Mouse (Mus musculus) intestine, postnatal 0 days (tissue): ENCODE data around the gene 1700015F17Rik. TPM values are rescaled to one million over a fixed set of nuclear protein-coding genes. Genes with fewer than 3 reads are reported as not detected.

Experiments used
- ATAC-seq: fragments of 200-750 bp; cut with Nextera tagmentation; 2 replicates; pipeline ENCODE4 v1.8.0; 2017; ENCODE audit warnings: mild to moderate bottlenecking, moderate TSS enrichment, moderate library complexity
- H3K27ac ChIP-seq: fragments of 300-500 bp; sonication (generic); 2 replicates; pipeline ENCODE4 v1.5.1; 2014; ENCODE audit warnings: mild to moderate bottlenecking, low read depth, low read length, moderate library complexity
- H3K27me3 ChIP-seq: fragments of 300-500 bp; sonication (generic); replicated peaks from 2 replicates; pipeline ENCODE4 v1.6.1; 2014; ENCODE audit warnings: low read length, mixed read lengths; ENCODE audit not compliant: control insufficient read depth, insufficient read depth
- H3K36me3 ChIP-seq: fragments of 300-500 bp; sonication (generic); 2 replicates; pipeline ENCODE4 v1.6.1; 2014; ENCODE audit warnings: mild to moderate bottlenecking, moderate library complexity; ENCODE audit not compliant: control insufficient read depth, insufficient read depth
- H3K4me1 ChIP-seq: fragments of 300-500 bp; sonication (generic); replicated peaks from 2 replicates; pipeline ENCODE4 v1.6.1; 2014; ENCODE audit warnings: antibody characterized with exemption, low read length, mixed read lengths; ENCODE audit not compliant: control insufficient read depth, insufficient read depth
- H3K4me2 ChIP-seq: fragments of 300-500 bp; sonication (generic); replicated peaks from 2 replicates; pipeline ENCODE4 v1.6.1; 2014; ENCODE audit warnings: low read depth, mild to moderate bottlenecking, moderate library complexity
- H3K4me3 ChIP-seq: fragments of 300-500 bp; sonication (generic); 2 replicates; pipeline ENCODE4 v1.5.1; 2014; ENCODE audit warnings: low read depth, low read length
- H3K9ac ChIP-seq: fragments of 300-500 bp; sonication (generic); 2 replicates; pipeline ENCODE4 v1.6.1; 2014; ENCODE audit warnings: mild to moderate bottlenecking, low read depth, low read length
- H3K9me3 ChIP-seq: fragments of 300-500 bp; sonication (generic); 2 replicates; pipeline ENCODE4 v1.6.1; 2016; ENCODE audit warnings: mixed run types; ENCODE audit not compliant: control insufficient read depth
- CTCF ChIP-seq: sonication (generic); IDR thresholded peaks from 2 replicates; pipeline ENCODE4 v1.5.1; 2016; ENCODE audit warnings: low read depth, mild to moderate bottlenecking, control low read depth, antibody characterized with exemption, moderate library complexity
- WGBS: fragments of 180-500 bp; shearing (Covaris S2); extraction: QIAGEN DNeasy Blood & Tissue Kit; methylation state at CpG from one replicate; pipeline ENCODE4 v1.1.7; 2014; 5-methylcytosine and 5-hydroxymethylcytosine counted together
- polyA plus RNA-seq: library from polyadenylated mRNA; unstranded; fragments of >200 nt; fragmentation: Nextera tagmentation; extraction: Ambion mirVana; gene quantifications from 2 replicates; pipeline ENCODE4 v1.2.1, GENCODE M21; 2015

The 1700015F17Rik gene
- polyA plus RNA-seq, 1 experiment from 2014 or later: not detected

DNA sequence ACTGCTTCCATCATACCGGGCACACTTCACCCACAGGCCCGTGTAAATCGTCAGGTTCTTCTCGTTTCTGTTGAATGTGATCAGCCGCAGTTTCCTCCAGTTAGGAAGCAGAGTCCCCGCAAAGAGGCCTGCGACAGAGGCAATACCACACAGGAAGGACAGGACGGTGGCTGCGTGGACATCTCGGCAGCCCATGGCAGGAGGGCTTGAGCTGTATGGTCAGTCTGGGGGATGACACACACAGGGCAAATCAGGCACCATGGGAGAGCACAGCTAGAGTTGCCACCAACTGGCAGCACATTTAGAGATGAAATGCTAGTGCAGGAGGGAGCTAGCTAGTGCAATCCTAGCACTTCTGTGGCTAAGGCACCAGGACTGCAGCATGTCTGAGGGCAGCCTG lies 29.3 kb upstream of the 1700015F17Rik start:
- Histone ChIP-seq H3K9me3 (no peaks in the 10 kb centered on the region), H3K4me1 (no peaks in the 10 kb centered on the region), H3K27me3 (no peaks in the 10 kb centered on the region), H3K9ac (no peak overlapping the region), H3K36me3 (peaks cover 18% of the 10 kb centered on the region), H3K4me2 (no peak overlapping the region), H3K27ac (no peak overlapping the region), H3K4me3 (no peak overlapping the region)
- 86% methylated on average over 10 of the region's 10 CpGs for WGBS
- no peak for ATAC-seq
- TF ChIP-seq CTCF: no peak

DNA sequence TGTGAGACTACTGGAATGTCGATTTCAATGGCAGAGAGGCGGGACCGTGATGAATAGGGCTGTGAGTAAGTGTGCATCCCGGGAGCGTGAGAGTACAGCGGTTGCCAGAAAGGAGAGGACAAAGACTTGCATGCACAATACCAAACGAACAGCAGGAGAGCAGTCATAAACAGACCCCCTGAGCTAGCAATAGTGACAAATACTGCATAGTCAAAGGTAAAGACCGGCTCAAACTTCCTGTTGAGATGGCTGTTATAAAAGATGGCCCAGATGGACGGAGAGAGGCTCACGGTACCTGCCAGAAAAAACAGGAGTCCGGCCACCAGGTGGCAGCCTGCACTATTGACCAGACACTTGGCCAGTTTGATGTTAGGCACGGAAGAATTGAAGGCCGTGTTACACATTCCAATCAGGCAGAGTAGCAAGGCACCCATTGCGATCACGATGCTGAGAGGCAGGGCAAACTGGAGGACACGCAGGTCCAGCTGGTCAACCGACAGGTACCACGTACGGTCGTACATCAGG lies 28.8 kb upstream of the 1700015F17Rik start:
- no peaks in the 10 kb centered on the region for H3K9me3 ChIP-seq
- H3K27me3 ChIP-seq: no peaks in the 10 kb centered on the region
- peak; percentile 84 for TF ChIP-seq CTCF
- peak; percentile 51 for ATAC-seq
- no peak overlapping the region for H3K4me2 ChIP-seq
- WGBS: 52% methylated on average over 20 of the region's 20 CpGs
- no peak overlapping the region for H3K27ac ChIP-seq
- H3K4me1 ChIP-seq: no peaks in the 10 kb centered on the region
- no peak overlapping the region for H3K9ac ChIP-seq
- no peak overlapping the region for H3K4me3 ChIP-seq
- H3K36me3 ChIP-seq: peaks cover 18% of the 10 kb centered on the region

- Histone ChIP-seq H3K9ac (no peak overlapping the region), H3K36me3 (peaks cover 12% of the 10 kb centered on the region), H3K9me3 (no peaks in the 10 kb centered on the region), H3K27ac (no peak overlapping the region), H3K4me3 (no peak overlapping the region), H3K4me2 (no peak overlapping the region), H3K27me3 (no peaks in the 10 kb centered on the region), H3K4me1 (no peaks in the 10 kb centered on the region)
- TF ChIP-seq CTCF: no peak
- ATAC-seq: no peak
- WGBS: 86% methylated on average over 13 of the region's 13 CpGs
Measured at GRCm38 (mm10) chr5:5504456-5504855, 25.5 kb upstream of the 1700015F17Rik start.

DNA sequence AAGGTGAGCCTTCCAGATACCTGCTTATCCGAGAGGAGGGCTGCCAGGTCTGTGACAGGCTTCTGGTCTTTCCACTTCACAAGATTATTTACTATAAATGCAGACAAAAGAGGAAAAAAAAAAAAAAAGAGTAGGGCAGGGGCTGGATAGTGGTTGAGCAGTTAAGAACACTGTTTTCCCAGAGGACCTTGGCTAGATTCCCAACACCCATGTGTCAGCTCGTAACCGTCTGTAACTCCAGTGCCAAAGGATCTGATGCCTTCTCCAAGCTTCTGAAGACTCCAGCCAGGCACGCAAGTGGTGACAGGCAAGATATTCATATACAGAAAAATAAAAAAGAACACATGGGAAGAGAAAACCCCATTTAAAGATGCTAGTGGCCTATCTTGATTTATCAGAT lies 24.4 kb upstream of the 1700015F17Rik start:
- WGBS: 83% methylated on average over 4 of the region's 4 CpGs
- Histone ChIP-seq H3K27me3 (no peaks in the 10 kb centered on the region), H3K9ac (no peak overlapping the region), H3K27ac (no peak overlapping the region), H3K4me3 (no peak overlapping the region), H3K36me3 (peaks cover 12% of the 10 kb centered on the region), H3K9me3 (no peaks in the 10 kb centered on the region), H3K4me2 (no peak overlapping the region), H3K4me1 (no peaks in the 10 kb centered on the region)
- TF ChIP-seq CTCF: no peak
- no peak for ATAC-seq

GRCm38 (mm10) chr5:5501583-5501982 lies 22.6 kb upstream of the 1700015F17Rik start:
- H3K27ac ChIP-seq: no peak overlapping the region
- H3K9ac ChIP-seq: no peak overlapping the region
- H3K27me3 ChIP-seq: no peaks in the 10 kb centered on the region
- no peak overlapping the region for H3K4me2 ChIP-seq
- no peak for ATAC-seq
- H3K4me1 ChIP-seq: no peaks in the 10 kb centered on the region
- peaks cover 4% of the 10 kb centered on the region for H3K36me3 ChIP-seq
- no peak overlapping the region for H3K4me3 ChIP-seq
- no peak for TF ChIP-seq CTCF
- no peaks in the 10 kb centered on the region for H3K9me3 ChIP-seq
- WGBS: 74% methylated on average over 2 of the region's 2 CpGs

- Histone ChIP-seq H3K4me2 (no peak overlapping the region), H3K27me3 (no peaks in the 10 kb centered on the region), H3K9ac (no peak overlapping the region), H3K9me3 (no peaks in the 10 kb centered on the region), H3K4me3 (no peak overlapping the region), H3K4me1 (no peaks in the 10 kb centered on the region), H3K27ac (no peak overlapping the region), H3K36me3 (no peaks in the 10 kb centered on the region)
- no peak for TF ChIP-seq CTCF
- ATAC-seq: no peak
- 59% methylated on average over 3 of the region's 3 CpGs for WGBS
Measured at GRCm38 (mm10) chr5:5496393-5496792, 17.4 kb upstream of the 1700015F17Rik start.

DNA sequence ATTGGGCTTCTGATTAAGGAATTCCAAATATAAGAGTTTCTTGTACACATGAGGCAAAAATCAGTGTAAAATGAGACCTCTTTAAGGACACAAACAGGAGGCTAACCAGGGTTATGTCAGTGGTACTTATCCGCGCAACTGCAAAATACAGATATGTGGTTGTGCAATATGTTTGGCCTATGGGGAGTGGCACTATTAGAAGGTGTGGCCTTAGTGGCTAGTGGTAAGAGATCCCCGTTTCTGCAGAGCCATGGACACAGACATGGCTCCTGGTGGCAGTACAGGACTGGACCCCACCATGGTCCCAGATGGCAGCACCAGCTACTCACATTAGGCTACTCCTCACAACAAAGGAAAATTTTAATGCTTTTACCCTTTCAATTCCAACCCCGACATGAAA lies 16.1 kb upstream of the 1700015F17Rik start:
- no peak for TF ChIP-seq CTCF
- H3K27me3 ChIP-seq: no peaks in the 10 kb centered on the region
- H3K9me3 ChIP-seq: no peaks in the 10 kb centered on the region
- no peak overlapping the region for H3K27ac ChIP-seq
- H3K4me1 ChIP-seq: no peaks in the 10 kb centered on the region
- H3K4me3 ChIP-seq: no peak overlapping the region
- H3K4me2 ChIP-seq: no peak overlapping the region
- ATAC-seq: 0 out of 2 replicates have a peak, but pooled peaks have one; percentile 38
- no peak overlapping the region for H3K9ac ChIP-seq
- no peaks in the 10 kb centered on the region for H3K36me3 ChIP-seq
- 50% methylated on average over 4 of the region's 4 CpGs for WGBS
